Mouse (Mus musculus): ENCODE data around the gene Tph2. TPM values are rescaled to one million over a fixed set of nuclear protein-coding genes. Genes with fewer than 3 reads are reported as not detected.
A peak's percentile ranks its signal among the peaks of the same experiment; 100 is the strongest.
"Not testable (repeated sequence)": the region's sequence is repeated elsewhere in the genome, so short reads cannot be mapped to it uniquely, and the experiment has no call there.

Gene Tph2
- 0.50 and 1.3 TPM in 2 replicates for polyA plus RNA-seq (2012; rRNA removed)

DNA sequence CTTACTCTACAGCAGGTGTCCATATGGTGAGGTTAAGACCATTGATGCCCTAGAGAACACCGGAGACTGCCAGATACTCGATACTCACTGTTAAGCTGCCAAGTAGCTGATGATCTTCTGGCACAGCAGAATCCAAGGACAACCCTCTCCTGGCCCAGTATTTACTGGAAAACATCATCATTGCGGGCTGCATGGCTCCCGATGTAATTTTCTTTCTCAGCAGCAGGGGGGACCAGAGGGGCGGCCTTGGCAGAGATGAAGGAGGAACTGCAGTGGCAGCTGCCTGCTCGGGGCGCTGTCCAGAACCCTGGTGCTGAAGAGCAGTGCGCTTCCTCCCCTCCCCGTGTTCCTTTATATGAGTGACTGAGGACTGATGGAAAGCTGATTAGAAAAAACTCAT, at the start of gene Tph2:
TSS of gene Tph2 (minus strand) at position 326 of the 400 bp plus-strand sequence.
- peak in 1 of 2 experiments; percentile 65 for DNase-seq (ENCODE audit: extremely low spot score in 1 of 2, low spot score in 1 of 2)

DNA sequence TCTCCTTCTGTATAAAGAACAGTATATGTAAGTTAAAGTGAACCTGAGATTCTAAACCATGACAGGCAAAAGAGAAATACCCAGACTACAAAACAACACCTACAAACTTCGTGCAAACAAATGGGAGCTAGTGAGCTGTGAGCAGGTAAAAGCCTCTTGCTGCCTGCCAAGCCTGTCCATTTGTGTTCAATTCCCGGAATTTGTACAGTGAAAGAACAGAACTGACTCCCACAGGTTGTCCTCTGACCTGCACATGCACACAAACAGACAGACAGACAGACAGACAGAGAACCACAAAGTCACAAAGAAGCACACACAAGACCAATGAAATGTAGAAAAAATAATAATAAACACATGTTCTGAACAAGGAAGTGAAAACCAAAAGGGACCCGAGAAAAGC, 49.0 kb upstream of the Tph2 start:
- no peak for DNase-seq (ENCODE audit: extremely low spot score in 1 of 2, low spot score in 1 of 2)

DNA sequence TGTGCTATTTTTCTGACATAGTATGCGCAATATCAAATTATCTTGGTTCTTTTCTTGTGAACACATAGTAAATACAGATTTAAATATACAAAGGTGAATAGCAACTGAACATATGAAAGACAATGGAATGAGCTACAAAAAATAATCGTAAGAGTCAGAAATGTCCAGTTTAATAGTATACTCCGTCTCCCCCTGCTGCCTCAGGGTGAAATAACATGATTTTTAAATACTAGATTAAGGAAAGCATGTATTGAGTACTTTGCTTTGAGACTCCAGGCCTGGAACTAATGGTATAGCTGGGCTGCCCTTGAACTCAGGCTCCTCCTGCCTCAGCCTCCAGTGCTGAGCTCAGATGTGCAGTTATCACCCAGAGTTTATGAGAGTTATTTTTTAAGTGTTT, 47.7 kb upstream of the Tph2 start:
- DNase-seq (ENCODE audit: extremely low spot score in 1 of 2, low spot score in 1 of 2): no peak

DNA sequence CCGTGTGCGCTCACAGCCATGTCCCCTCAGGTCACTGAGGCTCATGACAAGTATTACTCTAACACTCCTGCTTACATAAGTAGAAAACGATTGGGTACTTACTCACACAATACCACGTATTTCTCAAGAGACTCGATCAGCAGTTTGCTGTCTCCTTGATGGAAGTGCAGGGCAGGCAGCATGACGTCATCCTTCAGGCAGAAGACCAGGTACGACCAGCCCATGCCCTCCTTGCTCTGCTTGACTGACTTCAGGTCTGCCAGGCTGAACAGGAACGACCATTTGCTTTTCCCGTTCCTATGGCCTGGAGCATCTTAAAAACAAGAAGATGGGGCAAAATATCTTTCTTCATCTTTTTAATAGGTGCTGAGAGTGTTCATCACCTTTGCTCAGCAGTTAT, 44.2 kb upstream of the Tph2 start:
- DNase-seq (ENCODE audit: extremely low spot score in 1 of 2, low spot score in 1 of 2): no peak

DNA sequence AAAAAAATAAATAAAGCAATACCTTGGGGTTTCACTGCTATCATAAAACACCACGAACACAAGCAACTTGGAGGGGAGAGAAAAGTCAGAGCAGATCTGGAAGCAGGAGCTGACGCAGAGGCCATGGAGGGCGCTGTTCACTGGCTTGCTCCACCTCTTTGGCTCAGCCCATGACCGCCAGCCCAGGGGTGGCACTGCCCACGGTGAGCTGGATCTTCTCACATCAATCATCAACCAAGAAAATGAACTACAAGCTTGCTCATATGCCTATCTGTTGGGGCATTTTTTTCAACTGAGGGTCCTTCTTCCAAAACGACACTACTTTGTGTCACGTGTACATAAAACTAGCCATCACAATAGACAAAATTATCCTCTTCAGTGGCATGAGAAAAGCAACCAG, 41.8 kb upstream of the Tph2 start:
- DNase-seq (ENCODE audit: extremely low spot score in 1 of 2, low spot score in 1 of 2): no peak

DNA sequence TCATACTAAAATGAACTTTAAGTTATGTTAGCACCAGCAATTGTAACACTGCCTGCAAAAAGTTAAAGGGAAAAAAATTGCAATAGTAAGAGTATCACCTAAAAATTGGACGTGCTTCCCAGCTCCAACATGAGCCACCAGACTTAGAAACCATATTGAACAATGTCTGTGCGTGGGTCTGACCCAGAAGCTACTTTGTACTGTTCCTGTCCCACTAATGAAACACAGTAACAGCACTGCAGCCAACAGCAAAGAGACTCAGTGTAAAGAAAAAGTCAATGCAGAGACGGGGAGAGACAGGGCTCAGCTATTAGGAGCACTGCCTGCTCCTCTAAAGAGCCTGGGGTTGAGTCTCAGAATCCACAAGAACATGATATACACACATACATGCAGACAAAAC, 39.0 kb upstream of the Tph2 start:
- DNase-seq (ENCODE audit: extremely low spot score in 1 of 2, low spot score in 1 of 2): no peak

DNA sequence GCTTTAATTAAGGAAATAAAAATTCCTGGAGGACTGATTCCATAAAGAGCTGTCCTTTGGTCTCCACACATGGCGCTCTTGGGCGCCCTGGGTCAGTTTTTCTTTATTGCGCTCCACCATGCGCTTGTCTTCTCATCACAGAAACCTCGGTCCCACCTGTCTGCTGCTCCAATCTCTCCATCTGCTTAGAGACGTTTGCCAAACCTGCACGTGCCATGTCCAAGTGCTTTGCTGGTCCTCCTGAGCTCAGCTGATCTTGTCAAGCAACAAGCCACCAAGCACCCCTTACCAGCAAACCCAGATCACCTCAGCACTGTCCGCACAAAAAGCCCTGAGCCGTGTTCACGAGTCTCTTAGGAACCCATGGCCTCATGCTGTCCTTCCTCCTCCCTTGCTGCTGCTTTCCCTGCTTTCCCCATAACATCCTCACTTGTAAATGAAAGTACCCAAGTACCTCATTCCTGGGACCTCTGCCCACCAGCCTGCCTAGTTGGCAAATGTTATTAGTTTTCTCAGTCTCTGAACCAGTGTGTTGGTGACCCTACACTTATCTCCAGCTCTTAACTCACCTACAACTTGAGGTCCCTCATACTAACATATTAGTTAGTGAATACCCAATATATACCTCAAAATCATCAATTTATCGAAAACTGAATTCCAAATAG, 28.2 kb upstream of the Tph2 start:
- DNase-seq (ENCODE audit: extremely low spot score in 1 of 2, low spot score in 1 of 2): no peak

DNA sequence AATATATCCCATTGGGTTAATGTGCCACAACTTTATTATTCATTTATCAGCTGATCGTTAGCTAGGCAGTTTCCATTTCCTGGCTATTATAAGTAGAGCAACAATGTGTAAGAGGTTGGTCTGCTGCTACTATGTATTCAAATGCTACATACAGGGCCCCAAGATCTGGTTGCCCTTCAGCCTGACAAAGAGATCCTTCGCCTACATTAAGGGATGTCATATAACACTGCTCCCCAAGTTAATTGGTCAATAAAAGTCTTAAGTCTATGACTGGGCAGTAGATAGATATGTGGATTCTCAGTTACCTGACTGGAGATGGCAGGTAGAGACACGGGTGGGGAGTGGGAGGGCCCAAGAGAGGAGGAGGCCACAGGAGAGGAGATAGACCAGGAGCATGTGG, 21.0 kb upstream of the Tph2 start:
- no peak for DNase-seq (ENCODE audit: extremely low spot score in 1 of 2, low spot score in 1 of 2)

DNA sequence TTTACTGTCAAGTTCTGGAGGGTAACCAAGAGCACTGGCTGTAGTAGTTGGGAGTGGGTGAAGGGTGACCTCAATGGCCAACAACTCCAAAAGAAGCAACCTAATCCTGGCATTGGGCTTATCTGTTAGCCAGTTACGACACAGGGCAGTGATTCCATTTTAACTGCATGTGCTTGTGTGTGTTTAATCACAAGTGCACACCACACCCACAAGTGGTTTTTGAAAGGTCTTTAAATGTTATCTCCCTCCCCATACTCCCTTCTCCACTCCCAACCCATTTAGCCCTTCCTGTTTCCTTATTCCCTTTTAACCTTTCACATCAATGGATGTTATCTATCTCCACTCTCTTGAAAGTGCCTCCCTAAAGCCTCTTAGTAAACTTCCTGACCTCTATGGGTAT, 20.5 kb upstream of the Tph2 start:
- no peak for DNase-seq (ENCODE audit: extremely low spot score in 1 of 2, low spot score in 1 of 2)

DNA sequence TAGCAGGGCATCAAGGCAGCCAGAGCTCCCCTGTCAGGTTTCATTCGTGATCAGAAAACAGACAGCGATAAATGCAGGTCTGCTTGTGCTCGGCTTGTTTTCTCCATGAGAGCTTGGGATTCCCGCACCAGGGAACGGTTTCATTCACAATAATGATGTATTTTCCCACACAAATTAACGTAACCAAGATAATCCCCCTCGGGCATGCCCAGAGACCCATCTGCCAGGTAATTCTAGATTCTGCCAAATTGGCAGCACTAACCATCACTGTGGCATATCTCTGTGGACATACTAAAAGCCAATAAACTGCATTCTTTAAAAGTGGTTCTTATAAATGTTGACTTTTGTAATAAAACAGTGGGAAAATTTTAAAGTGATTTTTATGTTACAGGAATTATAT, 6.4 kb upstream of the Tph2 start:
- DNase-seq (ENCODE audit: extremely low spot score in 1 of 2, low spot score in 1 of 2): no peak

DNA sequence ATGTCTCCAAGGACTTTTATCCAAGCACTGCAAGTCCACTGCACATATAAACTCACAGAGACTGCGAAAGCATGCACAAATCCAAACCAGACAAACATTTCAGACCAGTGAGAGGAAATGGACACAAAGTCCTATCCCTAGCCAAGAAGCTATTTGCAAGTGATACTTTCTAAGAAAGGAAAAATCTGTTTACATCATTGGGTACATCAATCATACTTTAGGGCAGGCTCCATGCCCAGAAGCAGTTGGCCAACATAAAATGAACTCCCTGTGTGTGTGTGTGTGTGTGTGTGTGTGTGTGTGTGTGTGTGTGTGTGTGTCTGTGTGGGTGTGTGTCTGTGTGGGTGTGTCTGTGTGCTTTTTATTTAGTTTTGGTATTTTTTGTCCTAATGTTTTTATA, 2.6 kb upstream of the Tph2 start:
- no peak for DNase-seq (ENCODE audit: extremely low spot score in 1 of 2, low spot score in 1 of 2)

DNA sequence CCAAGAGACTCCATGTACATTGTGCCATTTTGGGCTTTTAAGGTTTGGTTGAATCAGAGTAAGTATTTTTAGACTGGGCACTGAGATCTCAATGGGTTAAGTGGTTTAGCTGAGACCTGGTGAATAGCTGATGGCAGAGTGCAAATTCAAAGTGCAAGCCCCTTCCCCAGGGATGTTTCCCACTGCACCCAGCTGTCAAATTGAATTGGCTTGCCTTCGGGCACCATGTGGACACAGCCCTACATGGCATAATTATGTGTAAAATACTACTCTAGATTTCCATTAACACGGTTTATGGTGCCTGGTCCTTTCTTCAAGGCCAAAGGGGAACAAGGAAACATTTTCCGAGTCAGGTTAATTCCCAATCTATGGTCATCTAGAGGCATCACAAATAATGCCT, 3.8 kb downstream of the Tph2 start:
- no peak for DNase-seq (ENCODE audit: extremely low spot score in 1 of 2, low spot score in 1 of 2)

DNA sequence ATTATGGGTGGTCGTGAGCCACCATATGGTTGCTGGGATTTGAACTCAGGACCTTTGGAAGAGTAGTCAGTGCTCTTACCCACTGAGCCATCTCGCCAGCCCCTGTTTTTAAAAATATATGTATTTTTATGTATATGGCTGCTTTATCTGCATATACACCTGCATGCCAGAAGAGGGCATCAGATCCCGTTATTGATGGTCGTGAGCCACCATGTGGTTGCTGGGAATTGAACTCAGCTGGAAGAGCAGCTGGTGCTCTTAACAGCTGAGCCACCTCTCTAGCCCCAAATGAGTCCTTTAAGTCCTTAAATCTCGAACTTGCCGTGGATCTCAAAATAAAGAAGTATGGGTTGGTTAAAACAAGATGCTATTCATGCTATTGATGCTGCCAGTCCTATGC, 6.8 kb downstream of the Tph2 start:
- not testable (repeated sequence) for DNase-seq (ENCODE audit: extremely low spot score in 1 of 2, low spot score in 1 of 2)

DNA sequence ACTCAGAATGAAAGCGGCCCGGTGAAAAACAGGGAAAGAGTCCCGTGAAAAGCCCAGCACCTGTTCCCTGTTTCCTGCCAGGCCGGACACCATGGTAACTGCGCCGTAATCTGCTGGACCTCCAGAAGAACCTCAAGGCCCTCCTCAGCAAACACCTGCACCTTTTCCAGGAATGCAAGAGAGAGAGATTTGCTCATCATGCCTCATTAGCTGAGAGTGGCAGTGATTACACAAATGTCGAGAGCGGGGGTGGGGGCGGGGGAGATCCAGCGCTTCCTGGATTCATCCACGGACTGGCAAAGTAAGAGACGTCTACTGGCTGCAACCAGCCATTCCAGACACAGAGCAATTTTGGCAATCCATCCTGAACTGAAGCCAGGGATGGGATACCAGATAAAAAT, 9.2 kb downstream of the Tph2 start:
- DNase-seq (ENCODE audit: extremely low spot score in 1 of 2, low spot score in 1 of 2): peak in 1 of 2 experiments; percentile 9

DNA sequence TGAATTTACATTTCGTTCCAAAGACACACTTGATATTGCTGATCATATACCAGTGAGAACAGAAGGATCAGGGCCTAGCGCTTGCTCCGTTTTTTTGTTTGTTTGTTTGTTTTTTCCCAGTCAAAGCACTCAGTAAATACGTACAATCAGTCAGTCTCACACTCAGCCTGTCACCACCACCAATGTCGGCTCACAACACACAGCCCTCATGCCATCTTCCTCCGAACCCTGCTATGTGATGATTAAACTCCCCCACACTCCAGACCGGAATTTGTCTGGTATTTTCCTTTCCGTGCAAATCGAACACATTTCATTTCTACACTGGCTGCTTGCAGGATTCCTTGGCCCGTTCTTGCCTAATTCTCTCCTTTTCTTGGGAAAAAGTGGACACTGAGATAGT, 11.5 kb downstream of the Tph2 start:
- DNase-seq (ENCODE audit: extremely low spot score in 1 of 2, low spot score in 1 of 2): no peak

DNA sequence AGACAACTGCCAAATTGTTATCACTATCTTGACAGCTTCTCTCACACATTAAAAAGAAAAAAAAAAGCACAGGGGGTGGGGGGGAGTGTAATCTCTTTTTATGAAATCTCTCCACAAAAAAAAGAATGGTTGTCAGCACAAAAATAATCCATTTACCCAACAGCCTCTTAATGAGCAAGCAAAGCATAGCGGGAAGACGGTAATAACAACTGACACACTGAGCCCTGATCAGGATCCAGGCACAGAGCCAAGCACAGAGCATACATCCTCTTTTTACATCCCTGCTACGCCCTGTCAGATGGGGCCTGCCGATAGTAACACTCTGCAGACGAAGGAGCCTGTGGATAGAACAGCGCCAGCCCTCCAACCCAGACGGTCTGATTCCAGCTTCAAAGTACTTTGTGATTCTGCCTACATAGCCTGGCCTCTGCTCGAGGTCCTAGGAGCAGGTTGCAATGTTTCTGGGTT, 13.4 kb downstream of the Tph2 start:
- DNase-seq (ENCODE audit: extremely low spot score in 1 of 2, low spot score in 1 of 2): peak; percentile 9 to 42

DNA sequence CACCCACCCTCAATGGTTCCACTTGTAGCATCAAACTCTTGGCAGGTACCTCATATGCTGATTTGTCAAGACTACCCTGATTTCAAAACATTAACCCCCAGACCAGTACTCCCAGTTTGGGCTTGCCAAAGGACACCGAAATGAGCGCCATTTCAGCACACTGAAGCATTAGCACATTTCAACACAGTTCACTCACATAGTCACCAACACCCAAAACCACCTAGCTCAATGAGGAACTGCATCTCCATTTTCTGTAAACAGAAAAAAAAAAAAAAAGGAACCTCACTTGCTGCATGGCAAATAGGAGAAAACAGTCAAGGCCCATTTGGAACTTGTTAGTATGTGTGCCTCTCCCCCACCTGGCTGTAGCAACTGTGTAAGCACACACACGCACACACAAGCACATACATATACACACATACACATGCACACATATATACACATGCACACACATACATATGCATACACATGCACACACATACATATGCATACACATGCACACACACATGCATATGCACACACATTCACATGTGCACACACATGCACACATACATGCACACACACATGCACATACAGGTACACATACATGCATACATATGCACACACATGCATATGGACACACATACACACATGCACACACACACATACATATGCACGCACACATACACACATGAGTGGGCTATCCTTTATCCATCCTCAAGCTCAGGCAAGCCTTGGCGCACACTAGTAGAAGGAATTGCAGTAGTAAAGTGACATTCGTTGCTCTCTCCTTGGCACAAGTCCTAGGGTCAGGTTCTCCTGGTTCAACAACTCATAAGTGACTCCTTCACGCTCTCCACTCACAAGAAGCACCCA, 14.1 kb downstream of the Tph2 start:
- no peak for DNase-seq (ENCODE audit: extremely low spot score in 1 of 2, low spot score in 1 of 2)

DNA sequence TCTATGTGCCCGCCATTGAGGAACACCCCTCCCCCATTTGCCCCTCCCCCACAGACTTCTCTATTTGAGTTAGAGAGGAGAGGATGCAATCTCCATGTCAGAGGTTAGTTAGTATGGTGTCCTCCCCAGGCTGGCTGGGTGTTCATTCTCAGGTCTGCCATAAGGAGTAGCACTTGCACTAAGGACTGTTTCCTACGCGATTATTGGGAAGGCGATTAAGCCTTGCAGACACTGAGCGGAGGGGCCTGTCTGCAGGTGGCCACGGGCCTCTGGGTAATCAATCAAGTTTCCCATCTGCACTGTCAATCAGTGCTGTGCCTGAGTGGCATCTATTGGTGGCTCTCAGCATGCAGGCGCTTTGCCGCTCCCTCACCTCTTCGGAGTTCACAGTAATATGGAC, 15.4 kb downstream of the Tph2 start:
- no peak for DNase-seq (ENCODE audit: extremely low spot score in 1 of 2, low spot score in 1 of 2)

DNA sequence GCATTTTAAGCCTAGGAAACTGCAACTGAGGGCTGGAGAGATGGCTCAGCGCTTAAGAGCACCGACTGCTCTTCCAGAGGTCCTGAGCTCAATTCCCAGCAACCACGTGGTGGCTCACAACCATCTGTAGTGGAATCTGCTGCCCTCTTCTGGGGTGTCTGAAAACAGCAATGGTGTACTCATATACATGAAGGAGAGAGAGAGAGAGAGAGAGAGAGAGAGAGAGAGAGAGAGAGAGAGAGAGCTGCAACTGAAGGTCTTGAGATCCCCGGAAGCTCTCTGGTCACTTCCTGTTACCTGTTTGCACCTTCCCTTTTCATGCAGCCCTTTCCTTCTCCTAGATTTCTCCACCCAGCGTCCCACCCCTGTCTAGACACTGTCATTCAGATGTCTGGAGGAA, 24.5 kb downstream of the Tph2 start:
- DNase-seq (ENCODE audit: extremely low spot score in 1 of 2, low spot score in 1 of 2): no peak

DNA sequence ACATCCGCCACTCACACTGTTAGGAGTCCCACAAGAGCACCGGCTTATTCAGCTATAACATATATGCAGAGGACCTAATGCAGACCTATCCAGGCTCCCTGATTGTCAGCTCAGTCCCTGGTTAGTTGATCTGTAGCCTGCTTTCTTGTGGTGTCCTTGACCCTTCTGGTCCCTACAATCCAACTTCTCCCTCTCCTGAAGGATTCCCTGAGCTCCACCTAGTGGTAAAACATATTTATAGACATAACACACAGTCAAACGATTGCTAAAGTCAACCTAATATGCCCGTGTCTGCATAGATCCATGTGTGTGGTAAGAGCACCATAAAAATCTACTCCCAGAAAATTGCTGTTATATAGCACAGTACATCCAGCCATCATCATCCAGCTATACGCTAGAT, 37.5 kb downstream of the Tph2 start:
- peak in 1 of 2 experiments; percentile 29 for DNase-seq (ENCODE audit: extremely low spot score in 1 of 2, low spot score in 1 of 2)

DNA sequence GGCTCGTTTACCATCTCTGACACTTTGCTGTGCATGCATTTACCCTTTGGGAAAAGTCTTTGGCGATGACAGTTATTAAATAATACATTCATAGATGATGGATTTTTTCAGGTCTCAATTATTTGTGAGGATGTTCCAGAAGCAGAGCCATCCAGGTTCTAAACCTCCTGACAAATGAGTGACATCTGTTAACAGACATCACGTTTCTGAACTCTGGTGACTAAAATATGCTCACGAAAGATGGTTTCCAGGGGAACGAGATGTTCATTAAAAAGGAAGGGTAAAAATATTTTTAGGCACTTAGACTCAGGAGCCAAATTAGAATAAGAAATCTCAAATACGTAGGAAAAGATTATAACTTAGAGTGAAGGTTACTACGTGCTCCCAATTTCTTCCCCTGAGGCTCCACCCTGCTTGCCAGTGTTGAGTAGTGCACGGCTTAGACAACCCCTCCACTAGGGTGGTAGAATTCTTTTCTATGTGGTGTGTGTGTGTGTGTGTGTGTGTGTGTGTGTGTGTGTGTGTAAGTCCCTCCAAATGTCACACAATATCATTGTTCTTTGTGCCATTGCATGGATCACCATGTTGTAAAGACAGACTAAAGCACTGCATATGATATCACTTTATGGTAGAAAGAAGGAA, 38.4 kb downstream of the Tph2 start:
- DNase-seq (ENCODE audit: extremely low spot score in 1 of 2, low spot score in 1 of 2): no peak

DNA sequence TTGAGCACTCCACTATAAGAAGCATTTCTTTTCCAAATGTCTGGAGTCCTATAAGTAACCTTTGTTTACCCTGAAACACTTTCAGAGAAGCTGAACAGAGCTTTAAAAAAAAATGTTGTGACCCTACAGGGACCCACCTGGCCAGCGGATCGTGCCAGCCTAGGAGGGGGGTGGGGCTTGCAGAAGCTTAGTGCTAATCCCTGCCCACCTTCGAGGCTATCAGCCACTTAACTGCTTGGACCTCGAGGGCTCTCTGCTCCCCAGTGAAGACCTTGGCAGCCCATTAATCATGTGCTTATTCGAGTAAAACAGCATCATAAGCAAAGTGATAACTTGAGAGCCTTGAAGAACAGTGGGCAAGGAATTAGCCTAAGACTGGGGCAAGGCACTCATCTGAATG, 40.3 kb downstream of the Tph2 start:
- DNase-seq (ENCODE audit: extremely low spot score in 1 of 2, low spot score in 1 of 2): no peak
